Mouse (Mus musculus) midbrain, postnatal 0 days (tissue): Measurements from ENCODE around the gene Prm1. TPM values are rescaled to one million over a fixed set of nuclear protein-coding genes. Genes with fewer than 3 reads are reported as not detected.

Experiments
- ATAC-seq: fragments of 200-750 bp; cut with Nextera tagmentation; 2 replicates; pipeline ENCODE4 v1.8.0; 2017; ENCODE audit warnings: moderate number of reproducible peaks, mild to moderate bottlenecking, moderate TSS enrichment, moderate library complexity; ENCODE audit not compliant: low FRiP score
- DNase-seq: peaks from one replicate; pipeline ENCODE4 v3.0.0-alpha.2; 2015; ENCODE audit warnings: low spot score
- H3K27ac ChIP-seq: fragments of 300-500 bp; sonication (generic); 2 replicates; pipeline ENCODE4 v1.5.1; 2014; ENCODE audit warnings: low read depth, mild to moderate bottlenecking, low read length, mixed read lengths
- H3K27me3 ChIP-seq: fragments of 300-500 bp; sonication (generic); 2 replicates; pipeline ENCODE4 v1.6.1; 2014; ENCODE audit warnings: low read length, control low read depth, mixed read lengths; ENCODE audit not compliant: insufficient read depth
- H3K36me3 ChIP-seq: fragments of 300-500 bp; sonication (generic); 2 replicates; pipeline ENCODE4 v1.6.1; 2014; ENCODE audit warnings: low read length, control low read depth, mixed read lengths; ENCODE audit not compliant: insufficient read depth
- H3K4me1 ChIP-seq: fragments of 300-500 bp; sonication (generic); 2 replicates; pipeline ENCODE4 v1.6.1; 2014; ENCODE audit warnings: mild to moderate bottlenecking, control low read depth, antibody characterized with exemption, low read length, mixed read lengths; ENCODE audit not compliant: insufficient read depth
- H3K4me2 ChIP-seq: fragments of 300-500 bp; sonication (generic); 2 replicates; pipeline ENCODE4 v1.6.1; 2014; ENCODE audit warnings: low read depth, mild to moderate bottlenecking, low read length, mixed read lengths; ENCODE audit not compliant: poor library complexity, severe bottlenecking
- H3K4me3 ChIP-seq: fragments of 300-500 bp; sonication (generic); 2 replicates; pipeline ENCODE4 v1.5.1; 2014; ENCODE audit warnings: low read depth, mild to moderate bottlenecking, low read length, moderate library complexity
- H3K9ac ChIP-seq: fragments of 300-500 bp; sonication (generic); replicated peaks from 2 replicates; pipeline ENCODE4 v1.6.1; 2014; ENCODE audit warnings: mild to moderate bottlenecking, low read length, moderate library complexity, mixed read lengths; ENCODE audit not compliant: poor library complexity, severe bottlenecking
- H3K9me3 ChIP-seq: fragments of 300-500 bp; sonication (generic); 2 replicates; pipeline ENCODE4 v1.6.1; 2016; ENCODE audit warnings: low read length, control low read depth
- CTCF ChIP-seq: IDR thresholded peaks from 2 replicates; pipeline ENCODE4 v1.5.1; 2016; ENCODE audit warnings: antibody characterized with exemption, mild to moderate bottlenecking
- WGBS: fragments of 180-500 bp; shearing (Covaris S2); extraction: QIAGEN DNeasy Blood & Tissue Kit; methylation state at CpG from one replicate; pipeline ENCODE4 v1.1.7; 2014; 5-methylcytosine and 5-hydroxymethylcytosine counted together
- polyA plus RNA-seq: library from polyadenylated mRNA; unstranded; fragments of >200 nt; fragmentation: Nextera tagmentation; extraction: Ambion mirVana; gene quantifications from 2 replicates; pipeline ENCODE4 v1.2.1, GENCODE M21; 2015
- total RNA-seq: library from RNA; depleted of rRNA; stranded (reverse); fragments of >200 nt; gene quantifications from 2 replicates; pipeline ENCODE4 v1.2.3, GENCODE M21; 2014

The Prm1 gene
- total and polyA plus RNA-seq, 2 experiments from 2014 or later = not detected

- WGBS = 55% methylated on average over 6 of the region's 6 CpGs
- Histone ChIP-seq H3K9me3 (no peaks in the 10 kb centered on the region), H3K4me2 (peak overlapping the region; percentile 41; the same call in 1 of the 2 replicates), H3K36me3 (no peaks in the 10 kb centered on the region), H3K27ac (no peak overlapping the region), H3K4me1 (no peaks in the 10 kb centered on the region), H3K9ac (no peak overlapping the region; the same call in 1 of the 2 replicates), H3K27me3 (no peaks in the 10 kb centered on the region), H3K4me3 (no peak overlapping the region)
- ATAC-seq (no peak), DNase-seq (no peak)
- no peak for TF ChIP-seq CTCF
These were observed 38.7 kb upstream of the Prm1 start for GRCm38 (mm10) chr16:10844319-10844670.

- WGBS = 20% methylated on average over 18 of the region's 18 CpGs
These were observed 38.1 kb upstream of the Prm1 start for GRCm38 (mm10) chr16:10843486-10844318.

GRCm38 (mm10) chr16:10842282-10842855, 36.7 kb upstream of the Prm1 start:
- H3K4me2 ChIP-seq = no peak overlapping the region
- DNase-seq = no peak

More at GRCm38 (mm10) chr16:10843486-10844318, 38.1 kb upstream of the Prm1 start:
- TF ChIP-seq CTCF = no peak
- no peak overlapping the region for H3K27ac ChIP-seq
- DNase-seq = peak; percentile 46
- H3K4me2 ChIP-seq = peak overlapping the region; percentile 41
- ATAC-seq = 0 out of 2 replicates have a peak, but pooled peaks have one; percentile 44
- no peak overlapping the region for H3K4me3 ChIP-seq
- no peaks in the 10 kb centered on the region for H3K4me1 ChIP-seq
- H3K9me3 ChIP-seq = no peaks in the 10 kb centered on the region
- H3K36me3 ChIP-seq = no peaks in the 10 kb centered on the region
- H3K9ac ChIP-seq = no peak overlapping the region; the same call in 1 of the 2 replicates
- H3K27me3 ChIP-seq = no peaks in the 10 kb centered on the region

GRCm38 (mm10) chr16:10840018-10840417, 34.4 kb upstream of the Prm1 start:
- Histone ChIP-seq H3K9ac (no peak overlapping the region), H3K27ac (no peak overlapping the region), H3K4me2 (no peak overlapping the region), H3K9me3 (no peaks in the 10 kb centered on the region), H3K27me3 (0 out of 2 replicates have a peak, but pooled peaks cover 3% of the 10 kb centered on the region), H3K36me3 (no peaks in the 10 kb centered on the region), H3K4me3 (no peak overlapping the region), H3K4me1 (no peaks in the 10 kb centered on the region; the same call in 1 of the 2 replicates)
- no peak for TF ChIP-seq CTCF
- no peak for ATAC-seq
- 83% methylated on average over 12 of the region's 14 CpGs for WGBS
- DNase-seq = no peak

More at GRCm38 (mm10) chr16:10842282-10842855, 36.7 kb upstream of the Prm1 start:
- Histone ChIP-seq H3K4me1 (no peaks in the 10 kb centered on the region), H3K4me3 (no peak overlapping the region), H3K9ac (no peak overlapping the region), H3K9me3 (no peaks in the 10 kb centered on the region), H3K36me3 (no peaks in the 10 kb centered on the region), H3K27ac (no peak overlapping the region), H3K27me3 (no peaks in the 10 kb centered on the region)
- no peak for ATAC-seq
- no peak for TF ChIP-seq CTCF
- WGBS = 74% methylated on average over 4 of the region's 4 CpGs

- Histone ChIP-seq H3K27me3 (0 out of 2 replicates have a peak, but pooled peaks cover 4% of the 10 kb centered on the region), H3K4me1 (no peaks in the 10 kb centered on the region; the same call in 1 of the 2 replicates), H3K36me3 (no peaks in the 10 kb centered on the region), H3K9me3 (no peaks in the 10 kb centered on the region), H3K9ac (no peak overlapping the region), H3K4me3 (no peak overlapping the region), H3K27ac (no peak overlapping the region), H3K4me2 (no peak overlapping the region)
- WGBS = 36% methylated on average over 10 of the region's 10 CpGs
- DNase-seq (no peak), ATAC-seq (no peak)
- no peak for TF ChIP-seq CTCF
These were observed 33.0 kb upstream of the Prm1 start for GRCm38 (mm10) chr16:10838487-10839245.
